Mouse (Mus musculus) MEL (cell line): Measurements from ENCODE around the gene Sirt4. TPM values are rescaled to one million over a fixed set of nuclear protein-coding genes. Genes with fewer than 3 reads are reported as not detected.

Source experiments
- DNase-seq: peaks from one replicate; pipeline ENCODE4 v3.0.0; 2011; ENCODE audit warnings: low read depth, low spot score
- H3K27ac ChIP-seq: 2 replicates; pipeline ENCODE4 v1.5.1; 2012; ENCODE audit warnings: low read depth, mild to moderate bottlenecking, control low read depth, low read length, moderate library complexity; ENCODE audit not compliant: control insufficient read depth
- H3K27me3 ChIP-seq, 2 experiments: fragments of 150-350 bp in 1 of 2; sonication (generic) in 1 of 2; 2 replicates each; pipeline ENCODE4 v1.6.1; 2012; ENCODE audit warnings: low read length in 2 of 2, mild to moderate bottlenecking in 2 of 2, improper control_type of control experiment in 1 of 2, moderate library complexity in 1 of 2; ENCODE audit not compliant: insufficient read depth in 2 of 2, control insufficient read depth in 1 of 2
- H3K36me3 ChIP-seq, 2 experiments: 2 replicates each; pipeline ENCODE4 v1.6.1; 2012 to 2014; ENCODE audit warnings: low read length in 2 of 2, improper control_type of control experiment in 1 of 2, inconsistent platforms in 1 of 2, mild to moderate bottlenecking in 1 of 2; ENCODE audit not compliant: insufficient read depth in 2 of 2, control insufficient read depth in 1 of 2
- H3K4me1 ChIP-seq, 2 experiments: fragments of 150-350 bp in 1 of 2; sonication (generic) in 1 of 2; 2 replicates each; pipeline ENCODE4 v1.6.1; 2012; ENCODE audit warnings: low read length in 2 of 2, improper control_type of control experiment in 1 of 2, mild to moderate bottlenecking in 1 of 2; ENCODE audit not compliant: insufficient read depth in 2 of 2, control insufficient read depth in 1 of 2
- H3K4me3 ChIP-seq, 2 experiments: fragments of 150-350 bp in 1 of 2; sonication (generic) in 1 of 2; 2 replicates each; pipeline ENCODE4 v1.5.1; 2012; ENCODE audit warnings: low read depth in 2 of 2, low read length in 2 of 2, mild to moderate bottlenecking in 2 of 2, moderate library complexity in 2 of 2, control low read depth in 1 of 2, improper control_type of control experiment in 1 of 2; ENCODE audit not compliant: control insufficient read depth in 1 of 2, insufficient read depth in 1 of 2
- H3K79me2 ChIP-seq: 2 replicates; pipeline ENCODE4 v1.6.1; 2012; ENCODE audit warnings: mild to moderate bottlenecking, low read length, moderate library complexity; ENCODE audit not compliant: control insufficient read depth, poor library complexity, insufficient read depth
- H3K9ac ChIP-seq: 2 replicates; pipeline ENCODE4 v1.6.1; 2012; ENCODE audit warnings: low read depth, mild to moderate bottlenecking, control low read depth, low read length, moderate library complexity; ENCODE audit not compliant: control insufficient read depth, poor library complexity, severe bottlenecking
- H3K9me3 ChIP-seq: fragments of 150-350 bp; sonication (generic); replicated peaks from 2 replicates; pipeline ENCODE4 v1.6.1; 2012; ENCODE audit warnings: mild to moderate bottlenecking, low read length, improper control_type of control experiment, moderate library complexity; ENCODE audit not compliant: insufficient read depth
- BHLHE40 ChIP-seq: IDR thresholded peaks from 2 replicates; pipeline ENCODE4 v1.6.1; 2012; ENCODE audit warnings: low read depth, mild to moderate bottlenecking, inconsistent platforms, low read length, improper control_type of control experiment, borderline replicate concordance
- CHD1 ChIP-seq: IDR thresholded peaks from 2 replicates; pipeline ENCODE4 v1.6.1; 2012; ENCODE audit warnings: low read depth, mild to moderate bottlenecking, inconsistent platforms, low read length, improper control_type of control experiment
- CHD2 ChIP-seq: IDR thresholded peaks from 2 replicates; pipeline ENCODE4 v1.6.1; 2011; ENCODE audit warnings: low read length, improper control_type of control experiment
- CTCF ChIP-seq, 3 experiments: IDR thresholded peaks in 2 of 3; conservative IDR thresholded peaks in 1 of 3; 2 replicates each; pipeline ENCODE4 v1.5.1; 2011 to 2012; ENCODE audit warnings: low read length in 3 of 3, low read depth in 2 of 3, mild to moderate bottlenecking in 2 of 3, improper control_type of control experiment in 1 of 3, inconsistent platforms in 1 of 3, mixed read lengths in 1 of 3, moderate library complexity in 1 of 3; ENCODE audit not compliant: control insufficient read depth in 1 of 3, insufficient read depth in 1 of 3, poor library complexity in 1 of 3, severe bottlenecking in 1 of 3
- E2F4 ChIP-seq: IDR thresholded peaks from 2 replicates; pipeline ENCODE4 v1.6.1; 2011; ENCODE audit warnings: low read depth, low read length, improper control_type of control experiment, borderline replicate concordance
- ETS1 ChIP-seq: IDR thresholded peaks from 2 replicates; pipeline ENCODE4 v1.6.1; 2012; ENCODE audit warnings: low read depth, mild to moderate bottlenecking, inconsistent platforms, low read length, improper control_type of control experiment, moderate library complexity
- GATA1 ChIP-seq: IDR thresholded peaks from 2 replicates; pipeline ENCODE4 v1.6.1; 2011; ENCODE audit warnings: low read depth, low read length, improper control_type of control experiment
- KAT2A ChIP-seq: conservative IDR thresholded peaks from 2 replicates; pipeline ENCODE4 v1.6.1; 2012; ENCODE audit warnings: low read depth, low read length, improper control_type of control experiment, inconsistent platforms
- MAFK ChIP-seq: IDR thresholded peaks from 2 replicates; pipeline ENCODE4 v1.6.1; 2011; ENCODE audit warnings: low read depth, mild to moderate bottlenecking, low read length, improper control_type of control experiment, borderline replicate concordance
- MAX ChIP-seq: IDR thresholded peaks from 2 replicates; pipeline ENCODE4 v1.6.1; 2011; ENCODE audit warnings: low read length, improper control_type of control experiment
- MAZ ChIP-seq: IDR thresholded peaks from 2 replicates; pipeline ENCODE4 v1.6.1; 2012; ENCODE audit warnings: low read depth, mild to moderate bottlenecking, inconsistent platforms, low read length, improper control_type of control experiment
- MEF2A ChIP-seq: IDR thresholded peaks from 2 replicates; pipeline ENCODE4 v1.6.1; 2014; ENCODE audit warnings: low read depth, mild to moderate bottlenecking, inconsistent platforms, low read length, improper control_type of control experiment; ENCODE audit not compliant: poor library complexity, insufficient replicate concordance, severe bottlenecking; ENCODE audit errors: extremely low read depth
- NELFE ChIP-seq: IDR thresholded peaks from 2 replicates; pipeline ENCODE4 v1.6.1; 2011; ENCODE audit warnings: low read depth, low read length, improper control_type of control experiment
- POLR2A ChIP-seq, 2 experiments: IDR thresholded peaks; 2 replicates each; pipeline ENCODE4 v1.6.1; 2011 to 2012; ENCODE audit warnings: low read length in 2 of 2, mild to moderate bottlenecking in 2 of 2, control low read depth in 1 of 2, improper control_type of control experiment in 1 of 2, low read depth in 1 of 2, moderate library complexity in 1 of 2; ENCODE audit not compliant: control insufficient read depth in 1 of 2, insufficient read depth in 1 of 2, poor library complexity in 1 of 2
- POLR2AphosphoS2 ChIP-seq: IDR thresholded peaks from 2 replicates; pipeline ENCODE4 v1.6.1; 2011; ENCODE audit warnings: low read length, improper control_type of control experiment
- POLR2AphosphoS5 ChIP-seq: IDR thresholded peaks from 2 replicates; pipeline ENCODE4 v1.6.1; 2012; ENCODE audit warnings: low read depth, borderline replicate concordance, mild to moderate bottlenecking, inconsistent platforms, low read length, moderate library complexity, mixed read lengths
- RAD21 ChIP-seq: IDR thresholded peaks from 2 replicates; pipeline ENCODE4 v1.6.1; 2011; ENCODE audit warnings: mild to moderate bottlenecking, low read depth, low read length, improper control_type of control experiment
- RCOR1 ChIP-seq: IDR thresholded peaks from 2 replicates; pipeline ENCODE4 v1.6.1; 2012; ENCODE audit warnings: low read depth, mild to moderate bottlenecking, inconsistent platforms, low read length, improper control_type of control experiment
- TBP ChIP-seq: IDR thresholded peaks from 2 replicates; pipeline ENCODE4 v1.8.0; 2011; ENCODE audit warnings: low read depth, low read length, improper control_type of control experiment
- TCF12 ChIP-seq: IDR thresholded peaks from 2 replicates; pipeline ENCODE4 v1.6.1; 2014; ENCODE audit warnings: low read depth, mild to moderate bottlenecking, inconsistent platforms, low read length, improper control_type of control experiment, moderate library complexity
- USF1 ChIP-seq: IDR thresholded peaks from 2 replicates; pipeline ENCODE4 v1.6.1; 2014; ENCODE audit warnings: low read depth, mild to moderate bottlenecking, inconsistent platforms, low read length, improper control_type of control experiment, moderate library complexity
- ZC3H11A ChIP-seq: IDR thresholded peaks from 2 replicates; pipeline ENCODE4 v1.6.1; 2012; ENCODE audit warnings: low read depth, mild to moderate bottlenecking, inconsistent platforms, low read length, improper control_type of control experiment
- ZNF384 ChIP-seq: IDR thresholded peaks from 2 replicates; pipeline ENCODE4 v1.6.1; 2012; ENCODE audit warnings: low read depth, mild to moderate bottlenecking, inconsistent platforms, low read length, improper control_type of control experiment
- polyA plus RNA-seq, 2 experiments: library from polyadenylated mRNA; stranded (reverse) in 1 of 2; unstranded in 1 of 2; fragments of >175 nt in 1 of 2; fragments of >200 nt in 1 of 2; gene quantifications; 2 replicates each; pipeline versions ENCODE4 v1.2.1 to v1.2.4; 2012; ENCODE audit warnings: low replicate concordance in 2 of 2, low read depth in 1 of 2; ENCODE audit not compliant: insufficient read length in 2 of 2, insufficient read depth in 1 of 2, missing spikeins in 1 of 2
- total RNA-seq: library from RNA; depleted of rRNA; stranded (reverse); fragments of 300-350 nt; gene quantifications from 2 replicates; pipeline ENCODE4 v1.2.3, GENCODE M21; 2012

Gene Sirt4
- total and polyA plus RNA-seq, 3 experiments: 9.2 to 10.3 TPM; not detected in 1

DNA sequence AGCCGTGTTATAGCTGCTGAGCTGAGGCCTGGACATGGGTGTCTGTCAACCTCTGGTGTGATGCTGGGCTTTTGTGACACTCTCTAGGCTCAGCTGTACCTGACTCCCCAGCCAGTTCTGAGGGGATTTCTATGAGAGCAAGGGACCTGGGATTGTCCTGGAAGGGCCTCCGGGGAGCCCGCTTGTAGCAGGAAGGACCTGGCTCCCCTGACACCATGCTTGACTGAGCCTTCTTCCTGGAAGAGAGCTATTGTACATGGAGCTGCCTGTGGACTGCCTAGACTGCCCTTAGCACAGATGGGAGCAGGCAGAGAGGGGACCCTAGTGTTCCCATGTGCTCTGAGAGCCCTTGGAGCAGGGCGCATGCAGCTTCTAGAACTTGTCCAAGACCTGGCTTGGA, 40.9 kb upstream of the Sirt4 start:
- H3K36me3 ChIP-seq: no peaks in the 10 kb centered on the region

DNA sequence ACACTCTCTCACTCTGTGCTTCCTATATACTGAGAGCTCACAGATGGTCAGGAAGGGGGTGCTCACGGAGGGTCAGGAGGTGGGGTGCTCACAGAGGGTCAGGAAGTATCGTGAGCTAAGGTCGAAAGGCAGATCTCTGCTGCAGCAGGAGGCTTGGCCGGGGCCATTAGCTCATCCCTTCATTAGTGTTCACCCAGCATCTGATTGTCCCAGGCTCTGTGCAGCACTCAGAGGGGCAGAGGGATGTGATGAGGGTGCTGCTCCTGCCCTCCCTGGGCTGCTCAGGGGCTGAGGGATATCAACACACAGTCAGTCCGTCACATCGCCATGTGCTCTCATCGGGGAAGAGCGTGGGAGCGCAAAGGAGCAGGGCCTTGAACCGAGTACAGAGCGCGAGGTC, 39.9 kb upstream of the Sirt4 start:
- no peak overlapping the region for H3K27ac ChIP-seq
- no peaks in the 10 kb centered on the region for H3K9me3 ChIP-seq
- no peaks in the 10 kb centered on the region; a peak in 1 of 4 replicates for H3K36me3 ChIP-seq
- H3K9ac ChIP-seq: no peak overlapping the region
- no peaks in the 10 kb centered on the region for H3K79me2 ChIP-seq
- no peak for TF ChIP-seq MAX
- TF ChIP-seq TCF12: no peak
- TF ChIP-seq POLR2AphosphoS5: no peak
- TF ChIP-seq CTCF (IDR thresholded peaks at IDR 0.05 in 2 of 3, conservative IDR thresholded peaks at IDR 0.05 in 1 of 3; ENCODE audit: control insufficient read depth in 1 of 3, insufficient read depth in 1 of 3, low read depth in 2 of 3, low read length in 3 of 3, poor library complexity in 1 of 3, severe bottlenecking in 1 of 3): no peak
- no peak for TF ChIP-seq TBP
- no peaks in the 10 kb centered on the region for H3K4me1 ChIP-seq
- DNase-seq: no peak
- no peaks in the 10 kb centered on the region for H3K27me3 ChIP-seq
- no peak overlapping the region for H3K4me3 ChIP-seq

More for the DNA sequence above, 40.9 kb upstream of the Sirt4 start:
- 0 out of 4 replicates have a peak, but pooled peaks cover 0 to 4% of the 10 kb centered on the region in 2 experiments for H3K4me1 ChIP-seq
- no peak overlapping the region for H3K9ac ChIP-seq
- no peaks in the 10 kb centered on the region for H3K79me2 ChIP-seq
- H3K9me3 ChIP-seq: no peaks in the 10 kb centered on the region
- TF ChIP-seq E2F4: no peak
- no peak for TF ChIP-seq CHD2
- no peak for TF ChIP-seq MAZ
- TF ChIP-seq MEF2A: no peak
- TF ChIP-seq ETS1: no peak
- TF ChIP-seq BHLHE40: no peak
- no peak for TF ChIP-seq POLR2AphosphoS5
- TF ChIP-seq CHD1: no peak
- no peak for TF ChIP-seq GATA1
- TF ChIP-seq KAT2A: no peak
- TF ChIP-seq MAFK: no peak
- no peak for TF ChIP-seq POLR2AphosphoS2
- TF ChIP-seq MAX: no peak
- TF ChIP-seq NELFE: no peak
- TF ChIP-seq ZNF384: no peak
- TF ChIP-seq RCOR1: no peak
- no peak for TF ChIP-seq USF1
- TF ChIP-seq ZC3H11A: no peak
- no peak for TF ChIP-seq POLR2A (IDR thresholded peaks at IDR 0.05; ENCODE audit: control insufficient read depth in 1 of 2, insufficient read depth in 1 of 2, low read depth in 1 of 2, low read length in 2 of 2, poor library complexity in 1 of 2)
- TF ChIP-seq RAD21: no peak
- TF ChIP-seq, all 39 proteins: peak for 0
- no peak for DNase-seq
- no peak overlapping the region for H3K27ac ChIP-seq
- H3K27me3 ChIP-seq: no peaks in the 10 kb centered on the region
- no peak overlapping the region for H3K4me3 ChIP-seq
